Mouse (Mus musculus): ENCODE results near the gene Npnt.

DNA sequence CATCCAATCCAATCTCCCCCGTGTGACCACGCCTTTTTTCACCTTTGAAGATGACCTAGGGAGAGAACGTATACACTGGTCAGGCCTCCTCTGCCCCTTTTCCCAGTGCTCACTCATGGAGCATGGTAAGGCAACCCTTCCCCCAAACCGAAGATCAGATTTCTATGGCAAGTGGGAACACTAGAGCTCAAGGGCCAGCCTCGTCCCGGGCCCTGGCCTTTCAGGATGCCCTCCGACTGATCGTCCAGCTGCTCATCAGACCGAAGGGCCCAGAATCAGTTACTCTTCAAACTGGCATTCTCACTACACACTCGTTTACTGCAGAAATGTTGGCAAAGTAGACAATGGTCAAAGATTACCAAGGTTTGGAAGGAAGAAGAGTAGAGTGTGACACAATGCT is 65.6 kb downstream of the Npnt start:
- TF ChIP-seq MYOG (IDR thresholded peaks at IDR 0.05; ENCODE audit: control insufficient read depth in 1 of 3, insufficient read depth in 1 of 3, insufficient read length in 2 of 3, low read depth in 2 of 3): no peak
- no peak for TF ChIP-seq E2F4 (IDR thresholded peaks at IDR 0.05; ENCODE audit: insufficient read depth)
- TF ChIP-seq POLR2A (IDR thresholded peaks at IDR 0.05; ENCODE audit: insufficient read length, low read depth): no peak
- no peak for TF ChIP-seq TCF3 (IDR thresholded peaks at IDR 0.05; ENCODE audit: insufficient read length, low read depth)
- TF ChIP-seq REST (IDR thresholded peaks at IDR 0.05; ENCODE audit: insufficient read depth, insufficient read length): no peak
